Mouse (Mus musculus): ENCODE data around the gene Minar1. TPM values are rescaled to one million over a fixed set of nuclear protein-coding genes. Genes with fewer than 3 reads are reported as not detected.

Gene Minar1
- 0.08 TPM in 1 of 2 replicates, not detected in the other for polyA plus RNA-seq (2015; fragmentation: Nextera tagmentation; extraction: Ambion mirVana)

- Histone ChIP-seq H3K9me3 (ENCODE audit: control insufficient read depth, low read length) (no peaks in the 10 kb centered on the region), H3K9ac (ENCODE audit: low read length) (peak within 1 kb of the TSS; percentile 21; the same call in 1 of the 2 replicates), H3K4me1 (replicated peaks; ENCODE audit: control insufficient read depth, insufficient read depth, low read length) (peaks cover 4% of the 10 kb centered on the region; the same call in 1 of the 2 replicates), H3K4me2 (ENCODE audit: low read depth, low read length) (peak within 1 kb of the TSS; percentile 70), H3K27me3 (ENCODE audit: control insufficient read depth, insufficient read depth, low read depth, low read length) (peaks cover 28% of the 10 kb centered on the region), H3K4me3 (ENCODE audit: low read length) (peak within 1 kb of the TSS; percentile 45), H3K36me3 (ENCODE audit: control insufficient read depth, insufficient read depth, low read length) (no peaks in the 10 kb centered on the region), H3K27ac (ENCODE audit: low read length) (no peak within 1 kb of the TSS)
- peak; percentile 68 for ATAC-seq (ENCODE audit: low read depth)
- under 1% methylated on average over 27 of the region's 27 CpGs for WGBS
Observed at GRCm38 (mm10) chr9:89623006-89623760, at the start of gene Minar1. Gene Minar1, minus strand, starts transcription at chr9:89623125.

- Histone ChIP-seq H3K9me3 (ENCODE audit: control insufficient read depth, low read length) (no peaks in the 10 kb centered on the region), H3K36me3 (ENCODE audit: control insufficient read depth, insufficient read depth, low read length) (no peaks in the 10 kb centered on the region), H3K9ac (ENCODE audit: low read length) (no peak overlapping the region), H3K27me3 (ENCODE audit: control insufficient read depth, insufficient read depth, low read depth, low read length) (no peaks in the 10 kb centered on the region), H3K4me3 (ENCODE audit: low read length) (no peak overlapping the region), H3K27ac (ENCODE audit: low read length) (no peak overlapping the region), H3K4me2 (ENCODE audit: low read depth, low read length) (no peak overlapping the region), H3K4me1 (replicated peaks; ENCODE audit: control insufficient read depth, insufficient read depth, low read length) (no peaks in the 10 kb centered on the region)
- 73% methylated on average over 4 of the region's 4 CpGs for WGBS
- no peak for ATAC-seq (ENCODE audit: low read depth)
Observed at GRCm38 (mm10) chr9:89669878-89670277, 47.0 kb upstream of the Minar1 start.

GRCm38 (mm10) chr9:89667306-89667942 lies 44.5 kb upstream of the Minar1 start:
- H3K27me3 ChIP-seq (ENCODE audit: control insufficient read depth, insufficient read depth, low read depth, low read length): no peaks in the 10 kb centered on the region
- WGBS: 67% methylated on average over 4 of the region's 4 CpGs
- H3K27ac ChIP-seq (ENCODE audit: low read length): no peak overlapping the region
- no peaks in the 10 kb centered on the region for H3K4me1 ChIP-seq (replicated peaks; ENCODE audit: control insufficient read depth, insufficient read depth, low read length)
- no peaks in the 10 kb centered on the region for H3K36me3 ChIP-seq (ENCODE audit: control insufficient read depth, insufficient read depth, low read length)
- H3K4me2 ChIP-seq (ENCODE audit: low read depth, low read length): no peak overlapping the region
- ATAC-seq (ENCODE audit: low read depth): no peak
- no peak overlapping the region for H3K4me3 ChIP-seq (ENCODE audit: low read length)
- H3K9me3 ChIP-seq (ENCODE audit: control insufficient read depth, low read length): no peaks in the 10 kb centered on the region
- no peak overlapping the region for H3K9ac ChIP-seq (ENCODE audit: low read length)

DNA sequence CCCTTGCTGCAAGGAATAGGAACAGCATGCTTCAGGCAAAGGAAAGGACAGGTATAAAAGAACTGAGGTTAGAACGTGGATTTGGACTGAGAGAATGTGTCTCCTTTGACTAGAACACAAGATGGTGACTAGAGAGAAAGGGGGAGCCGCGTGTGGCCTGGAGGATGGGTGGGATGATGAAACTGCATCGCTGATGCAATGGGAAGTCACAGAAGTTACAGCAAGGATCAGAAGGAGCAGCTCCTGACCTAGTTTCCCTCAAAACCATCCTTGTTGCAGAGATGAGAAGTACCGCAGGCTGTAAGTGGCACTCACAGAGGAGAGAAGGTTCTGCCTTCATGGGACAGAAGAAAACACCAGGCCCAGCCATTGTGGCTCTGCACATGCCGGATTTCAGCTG lies 28.0 kb upstream of the Minar1 start:
- Histone ChIP-seq H3K4me2 (ENCODE audit: low read depth, low read length) (no peak overlapping the region), H3K4me1 (replicated peaks; ENCODE audit: control insufficient read depth, insufficient read depth, low read length) (no peaks in the 10 kb centered on the region), H3K27me3 (ENCODE audit: control insufficient read depth, insufficient read depth, low read depth, low read length) (no peaks in the 10 kb centered on the region), H3K9ac (ENCODE audit: low read length) (no peak overlapping the region), H3K4me3 (ENCODE audit: low read length) (no peak overlapping the region), H3K36me3 (ENCODE audit: control insufficient read depth, insufficient read depth, low read length) (no peaks in the 10 kb centered on the region), H3K27ac (ENCODE audit: low read length) (no peak overlapping the region), H3K9me3 (ENCODE audit: control insufficient read depth, low read length) (no peaks in the 10 kb centered on the region)
- 76% methylated on average over 6 of the region's 6 CpGs for whole genome bisulfite sequencing
- ATAC-seq (ENCODE audit: low read depth): no peak

GRCm38 (mm10) chr9:89637453-89637852 lies 14.5 kb upstream of the Minar1 start:
- H3K4me3 ChIP-seq (ENCODE audit: low read length): no peak overlapping the region
- H3K36me3 ChIP-seq (ENCODE audit: control insufficient read depth, insufficient read depth, low read length): no peaks in the 10 kb centered on the region
- no peaks in the 10 kb centered on the region for H3K27me3 ChIP-seq (ENCODE audit: control insufficient read depth, insufficient read depth, low read depth, low read length)
- no peaks in the 10 kb centered on the region for H3K4me1 ChIP-seq (replicated peaks; ENCODE audit: control insufficient read depth, insufficient read depth, low read length)
- no peak for ATAC-seq (ENCODE audit: low read depth)
- WGBS: 77% methylated on average over 3 of the region's 3 CpGs
- no peak overlapping the region for H3K4me2 ChIP-seq (ENCODE audit: low read depth, low read length)
- H3K27ac ChIP-seq (ENCODE audit: low read length): no peak overlapping the region
- no peak overlapping the region for H3K9ac ChIP-seq (ENCODE audit: low read length)
- no peaks in the 10 kb centered on the region for H3K9me3 ChIP-seq (ENCODE audit: control insufficient read depth, low read length)

DNA sequence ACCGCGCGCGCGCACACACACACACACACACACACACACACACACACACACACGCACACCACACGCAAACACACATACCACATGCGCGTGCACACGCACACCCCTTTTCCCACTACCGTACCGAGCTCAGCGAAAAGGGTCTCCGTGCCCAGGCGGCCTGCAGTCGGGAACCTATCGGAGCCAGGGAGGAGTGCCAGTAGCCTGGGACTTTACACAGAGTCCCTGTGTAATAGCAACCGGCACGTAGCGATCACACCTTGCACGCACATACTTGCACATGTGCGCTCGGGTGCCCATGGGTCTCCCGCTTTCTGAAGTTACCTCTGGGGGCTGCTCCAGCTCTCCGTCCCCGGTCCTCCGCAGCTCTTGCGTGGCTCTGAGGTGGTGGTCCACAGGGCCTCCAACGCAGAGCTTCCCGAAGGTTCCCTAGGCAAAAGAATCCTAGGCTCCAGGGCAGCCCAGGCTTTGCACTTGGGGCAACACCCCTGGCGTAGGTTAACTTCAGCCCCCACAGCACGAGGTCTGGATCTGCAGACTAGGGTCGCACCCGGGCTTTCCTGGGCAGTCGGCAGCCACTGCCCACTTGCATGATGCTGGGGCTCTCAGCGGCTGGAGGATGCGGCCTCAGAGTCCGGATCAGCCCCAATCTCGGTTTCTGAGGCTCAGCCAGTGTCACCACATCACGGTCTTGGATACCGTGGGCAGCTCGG lies 474 bp downstream of the Minar1 start:
- no peak overlapping the region for H3K27ac ChIP-seq (ENCODE audit: low read length)
- WGBS: 1% methylated on average over 42 of the region's 42 CpGs
- peak overlapping the region; percentile 45 for H3K4me3 ChIP-seq (ENCODE audit: low read length)
- H3K36me3 ChIP-seq (ENCODE audit: control insufficient read depth, insufficient read depth, low read length): no peaks in the 10 kb centered on the region
- peak overlapping the region; percentile 21; the same call in 1 of the 2 replicates for H3K9ac ChIP-seq (ENCODE audit: low read length)
- ATAC-seq (ENCODE audit: low read depth): peak; percentile 57
- H3K9me3 ChIP-seq (ENCODE audit: control insufficient read depth, low read length): no peaks in the 10 kb centered on the region
- H3K27me3 ChIP-seq (ENCODE audit: control insufficient read depth, insufficient read depth, low read depth, low read length): peaks cover 28% of the 10 kb centered on the region
- peaks cover 4% of the 10 kb centered on the region; the same call in 1 of the 2 replicates for H3K4me1 ChIP-seq (replicated peaks; ENCODE audit: control insufficient read depth, insufficient read depth, low read length)
- peak overlapping the region; percentile 70 for H3K4me2 ChIP-seq (ENCODE audit: low read depth, low read length)

DNA sequence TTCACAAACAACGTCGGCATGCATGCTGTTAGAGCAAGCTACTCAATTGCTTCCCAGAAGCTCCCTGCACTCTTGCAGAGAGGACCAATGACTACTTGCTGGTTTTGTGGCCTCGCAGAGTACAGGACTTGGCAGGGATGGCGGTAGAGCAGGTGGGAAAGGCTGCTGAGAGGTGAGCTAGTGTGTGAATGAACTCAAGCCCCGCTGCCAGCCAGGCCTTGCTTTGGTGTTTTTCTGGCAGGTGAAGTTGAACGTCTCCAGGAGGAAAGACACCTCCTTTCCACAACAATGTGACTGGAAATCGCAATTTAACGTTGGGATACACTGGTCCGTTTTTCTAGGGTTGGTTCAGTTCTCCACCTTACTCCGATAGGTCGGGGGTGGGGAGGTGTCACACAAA lies 1.2 kb downstream of the Minar1 start:
- H3K4me2 ChIP-seq (ENCODE audit: low read depth, low read length): no peak overlapping the region
- peak overlapping the region; percentile 45 for H3K4me3 ChIP-seq (ENCODE audit: low read length)
- no peak overlapping the region for H3K27ac ChIP-seq (ENCODE audit: low read length)
- peaks cover 28% of the 10 kb centered on the region for H3K27me3 ChIP-seq (ENCODE audit: control insufficient read depth, insufficient read depth, low read depth, low read length)
- peaks cover 4% of the 10 kb centered on the region; the same call in 1 of the 2 replicates for H3K4me1 ChIP-seq (replicated peaks; ENCODE audit: control insufficient read depth, insufficient read depth, low read length)
- no peak for ATAC-seq (ENCODE audit: low read depth)
- H3K36me3 ChIP-seq (ENCODE audit: control insufficient read depth, insufficient read depth, low read length): no peaks in the 10 kb centered on the region
- whole genome bisulfite sequencing: 2% methylated on average over 11 of the region's 11 CpGs
- H3K9me3 ChIP-seq (ENCODE audit: control insufficient read depth, low read length): no peaks in the 10 kb centered on the region
- H3K9ac ChIP-seq (ENCODE audit: low read length): no peak overlapping the region

GRCm38 (mm10) chr9:89620347-89620746 lies 2.6 kb downstream of the Minar1 start:
- Histone ChIP-seq H3K9ac (ENCODE audit: low read length) (no peak overlapping the region), H3K36me3 (ENCODE audit: control insufficient read depth, insufficient read depth, low read length) (no peaks in the 10 kb centered on the region), H3K27ac (ENCODE audit: low read length) (no peak overlapping the region), H3K4me3 (ENCODE audit: low read length) (no peak overlapping the region), H3K4me1 (replicated peaks; ENCODE audit: control insufficient read depth, insufficient read depth, low read length) (peaks cover 4% of the 10 kb centered on the region; the same call in 1 of the 2 replicates), H3K4me2 (ENCODE audit: low read depth, low read length) (no peak overlapping the region), H3K9me3 (ENCODE audit: control insufficient read depth, low read length) (no peaks in the 10 kb centered on the region), H3K27me3 (ENCODE audit: control insufficient read depth, insufficient read depth, low read depth, low read length) (peaks cover 28% of the 10 kb centered on the region)
- ATAC-seq (ENCODE audit: low read depth): no peak
- WGBS: 19% methylated on average over 6 of the region's 6 CpGs

DNA sequence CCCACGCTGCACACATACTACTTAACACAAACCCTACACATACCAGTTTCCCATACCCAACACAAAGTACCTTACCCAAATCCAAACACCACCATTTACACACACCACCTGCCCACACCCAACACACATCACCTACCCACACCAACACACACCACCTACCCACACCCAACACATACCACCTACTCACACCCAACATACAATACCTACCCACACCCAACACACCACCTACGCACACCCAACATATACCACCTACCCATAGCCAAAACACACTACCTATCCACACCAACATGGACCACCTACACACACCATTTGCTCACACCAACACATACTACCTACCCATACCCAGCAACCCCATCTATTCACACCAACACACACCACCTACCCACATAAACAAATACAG lies 6.0 kb downstream of the Minar1 start:
- no peak overlapping the region for H3K4me3 ChIP-seq (ENCODE audit: low read length)
- no peaks in the 10 kb centered on the region for H3K9me3 ChIP-seq (ENCODE audit: control insufficient read depth, low read length)
- H3K9ac ChIP-seq (ENCODE audit: low read length): no peak overlapping the region
- H3K27me3 ChIP-seq (ENCODE audit: control insufficient read depth, insufficient read depth, low read depth, low read length): peaks cover 8% of the 10 kb centered on the region
- no peaks in the 10 kb centered on the region for H3K4me1 ChIP-seq (replicated peaks; ENCODE audit: control insufficient read depth, insufficient read depth, low read length)
- H3K36me3 ChIP-seq (ENCODE audit: control insufficient read depth, insufficient read depth, low read length): no peaks in the 10 kb centered on the region
- H3K27ac ChIP-seq (ENCODE audit: low read length): no peak overlapping the region
- no peak overlapping the region for H3K4me2 ChIP-seq (ENCODE audit: low read depth, low read length)
- ATAC-seq (ENCODE audit: low read depth): no peak
- WGBS: 97% methylated on average over 2 of the region's 2 CpGs

Measured in lung, embryonic 16.5 days (tissue).